Mouse (Mus musculus): ENCODE results near the gene Btn2a2. TPM values are rescaled to one million over a fixed set of nuclear protein-coding genes. Genes with fewer than 3 reads are reported as not detected.
A peak's percentile ranks its signal among the peaks of the same experiment; 100 is the strongest.

The Btn2a2 gene
- polyA plus RNA-seq, 1 experiment from 2014 or later = 0.07 TPM

GRCm38 (mm10) chr13:23491263-23491662 lies 2.6 kb upstream of the Btn2a2 start:
- ATAC-seq (no peak), DNase-seq (ENCODE audit: low spot score) (no peak)
- H3K27ac ChIP-seq (ENCODE audit: low read length) = no peak overlapping the region
- no peaks in the 10 kb centered on the region for H3K4me1 ChIP-seq (ENCODE audit: insufficient read depth, low read depth, low read length)
- no peak overlapping the region for H3K4me2 ChIP-seq (replicated peaks; ENCODE audit: low read depth, low read length)
- WGBS = 12% methylated on average over 1 of the region's 1 CpGs
- no peaks in the 10 kb centered on the region for H3K9me3 ChIP-seq (ENCODE audit: low read length)
- H3K9ac ChIP-seq (replicated peaks; ENCODE audit: low read depth) = no peak overlapping the region
- TF ChIP-seq CTCF (IDR thresholded peaks at IDR 0.05) = no peak
- TF ChIP-seq EP300 (IDR thresholded peaks at IDR 0.05) = no peak
- H3K27me3 ChIP-seq (replicated peaks; ENCODE audit: insufficient read depth, low read length) = no peaks in the 10 kb centered on the region
- H3K4me3 ChIP-seq (ENCODE audit: low read depth, low read length) = no peak overlapping the region
- H3K36me3 ChIP-seq (ENCODE audit: insufficient read depth, low read length) = no peaks in the 10 kb centered on the region

GRCm38 (mm10) chr13:23490863-23491262 lies 2.2 kb upstream of the Btn2a2 start:
- 72% methylated on average over 1 of the region's 1 CpGs for WGBS
- ATAC-seq = no peak

GRCm38 (mm10) chr13:23485271-23485670 lies 3.4 kb downstream of the Btn2a2 start:
- WGBS = 45% methylated on average over 5 of the region's 5 CpGs
- no peak overlapping the region for H3K9ac ChIP-seq (replicated peaks; ENCODE audit: low read depth)
- H3K4me1 ChIP-seq (ENCODE audit: insufficient read depth, low read depth, low read length) = no peaks in the 10 kb centered on the region
- no peaks in the 10 kb centered on the region for H3K27me3 ChIP-seq (replicated peaks; ENCODE audit: insufficient read depth, low read length)
- no peak overlapping the region for H3K4me2 ChIP-seq (replicated peaks; ENCODE audit: low read depth, low read length)
- no peaks in the 10 kb centered on the region for H3K36me3 ChIP-seq (ENCODE audit: insufficient read depth, low read length)
- no peak overlapping the region for H3K4me3 ChIP-seq (ENCODE audit: low read depth, low read length)
- ATAC-seq = no peak
- TF ChIP-seq CTCF (IDR thresholded peaks at IDR 0.05) (no peak), EP300 (IDR thresholded peaks at IDR 0.05) (no peak)
- DNase-seq (ENCODE audit: low spot score) = no peak
- H3K9me3 ChIP-seq (ENCODE audit: low read length) = no peaks in the 10 kb centered on the region
- H3K27ac ChIP-seq (ENCODE audit: low read length) = no peak overlapping the region

More at GRCm38 (mm10) chr13:23490863-23491262, 2.2 kb upstream of the Btn2a2 start:
- Histone ChIP-seq H3K27ac (ENCODE audit: low read length) (no peak overlapping the region), H3K4me1 (ENCODE audit: insufficient read depth, low read depth, low read length) (no peaks in the 10 kb centered on the region), H3K4me3 (ENCODE audit: low read depth, low read length) (no peak overlapping the region), H3K36me3 (ENCODE audit: insufficient read depth, low read length) (no peaks in the 10 kb centered on the region), H3K9me3 (ENCODE audit: low read length) (no peaks in the 10 kb centered on the region), H3K27me3 (replicated peaks; ENCODE audit: insufficient read depth, low read length) (no peaks in the 10 kb centered on the region), H3K4me2 (replicated peaks; ENCODE audit: low read depth, low read length) (no peak overlapping the region), H3K9ac (replicated peaks; ENCODE audit: low read depth) (no peak overlapping the region)
- no peak for TF ChIP-seq EP300 (IDR thresholded peaks at IDR 0.05)
- no peak for TF ChIP-seq CTCF (IDR thresholded peaks at IDR 0.05)
- no peak for DNase-seq (ENCODE audit: low spot score)

GRCm38 (mm10) chr13:23483153-23483552 lies 5.5 kb downstream of the Btn2a2 start:
- DNase-seq (ENCODE audit: low spot score) (no peak), ATAC-seq (no peak)
- Histone ChIP-seq H3K4me3 (ENCODE audit: low read depth, low read length) (no peak overlapping the region), H3K4me1 (ENCODE audit: insufficient read depth, low read depth, low read length) (no peaks in the 10 kb centered on the region), H3K36me3 (ENCODE audit: insufficient read depth, low read length) (no peaks in the 10 kb centered on the region), H3K4me2 (replicated peaks; ENCODE audit: low read depth, low read length) (no peak overlapping the region), H3K27ac (ENCODE audit: low read length) (no peak overlapping the region), H3K27me3 (replicated peaks; ENCODE audit: insufficient read depth, low read length) (no peaks in the 10 kb centered on the region), H3K9me3 (ENCODE audit: low read length) (no peaks in the 10 kb centered on the region), H3K9ac (replicated peaks; ENCODE audit: low read depth) (no peak overlapping the region)
- TF ChIP-seq CTCF (IDR thresholded peaks at IDR 0.05) = no peak
- no peak for TF ChIP-seq EP300 (IDR thresholded peaks at IDR 0.05)
- 90% methylated on average over 2 of the region's 2 CpGs for WGBS

GRCm38 (mm10) chr13:23475658-23476057 lies 13.0 kb downstream of the Btn2a2 start:
- Histone ChIP-seq H3K4me2 (replicated peaks; ENCODE audit: low read depth, low read length) (no peak overlapping the region), H3K9ac (replicated peaks; ENCODE audit: low read depth) (no peak overlapping the region)

GRCm38 (mm10) chr13:23466911-23467310 lies 21.7 kb downstream of the Btn2a2 start:
- H3K4me3 ChIP-seq (ENCODE audit: low read depth, low read length) = no peak overlapping the region
- no peak overlapping the region for H3K4me2 ChIP-seq (replicated peaks; ENCODE audit: low read depth, low read length)
- no peaks in the 10 kb centered on the region for H3K9me3 ChIP-seq (ENCODE audit: low read length)
- WGBS = 8% methylated on average over 9 of the region's 9 CpGs
- TF ChIP-seq CTCF (IDR thresholded peaks at IDR 0.05) (no peak), EP300 (IDR thresholded peaks at IDR 0.05) (no peak)
- H3K36me3 ChIP-seq (ENCODE audit: insufficient read depth, low read length) = no peaks in the 10 kb centered on the region
- peak; percentile 58; the same call in 1 of the 2 replicates for ATAC-seq
- H3K9ac ChIP-seq (replicated peaks; ENCODE audit: low read depth) = no peak overlapping the region
- peak; percentile 36 for DNase-seq (ENCODE audit: low spot score)
- peaks cover 4% of the 10 kb centered on the region; the same call in 1 of the 2 replicates for H3K4me1 ChIP-seq (ENCODE audit: insufficient read depth, low read depth, low read length)
- no peaks in the 10 kb centered on the region for H3K27me3 ChIP-seq (replicated peaks; ENCODE audit: insufficient read depth, low read length)
- no peak overlapping the region for H3K27ac ChIP-seq (ENCODE audit: low read length)

More at GRCm38 (mm10) chr13:23475658-23476057, 13.0 kb downstream of the Btn2a2 start:
- Histone ChIP-seq H3K4me3 (ENCODE audit: low read depth, low read length) (no peak overlapping the region), H3K9me3 (ENCODE audit: low read length) (no peaks in the 10 kb centered on the region), H3K27me3 (replicated peaks; ENCODE audit: insufficient read depth, low read length) (no peaks in the 10 kb centered on the region), H3K4me1 (ENCODE audit: insufficient read depth, low read depth, low read length) (no peaks in the 10 kb centered on the region), H3K36me3 (ENCODE audit: insufficient read depth, low read length) (no peaks in the 10 kb centered on the region), H3K27ac (ENCODE audit: low read length) (no peak overlapping the region)
- ATAC-seq = peak; percentile 30; the same call in 1 of the 2 replicates
- WGBS = 20% methylated on average over 2 of the region's 2 CpGs
- TF ChIP-seq CTCF (IDR thresholded peaks at IDR 0.05) (no peak), EP300 (IDR thresholded peaks at IDR 0.05) (no peak)
- DNase-seq (ENCODE audit: low spot score) = no peak

- H3K4me1 ChIP-seq (ENCODE audit: insufficient read depth, low read depth, low read length) = peaks cover 4% of the 10 kb centered on the region; the same call in 1 of the 2 replicates
- TF ChIP-seq EP300 (IDR thresholded peaks at IDR 0.05) = no peak
- no peak for TF ChIP-seq CTCF (IDR thresholded peaks at IDR 0.05)
- H3K4me2 ChIP-seq (replicated peaks; ENCODE audit: low read depth, low read length) = no peak overlapping the region
- DNase-seq (ENCODE audit: low spot score) (no peak), ATAC-seq (no peak)
- H3K36me3 ChIP-seq (ENCODE audit: insufficient read depth, low read length) = no peaks in the 10 kb centered on the region
- no peak overlapping the region for H3K27ac ChIP-seq (ENCODE audit: low read length)
- 59% methylated on average over 1 of the region's 1 CpGs for WGBS
- H3K4me3 ChIP-seq (ENCODE audit: low read depth, low read length) = no peak overlapping the region
- H3K9me3 ChIP-seq (ENCODE audit: low read length) = no peaks in the 10 kb centered on the region
- H3K9ac ChIP-seq (replicated peaks; ENCODE audit: low read depth) = no peak overlapping the region
- no peaks in the 10 kb centered on the region for H3K27me3 ChIP-seq (replicated peaks; ENCODE audit: insufficient read depth, low read length)
Observed at GRCm38 (mm10) chr13:23466306-23466705, 22.4 kb downstream of the Btn2a2 start.
